Mouse (Mus musculus) skeletal muscle tissue, adult 2 months (tissue): ENCODE measurements around the gene Meis1.

Source experiments
- DNase-seq: peaks from one replicate; pipeline ENCODE4 v3.0.0-alpha.2; 2012; ENCODE audit warnings: low read depth, low spot score

Meis1 gene

GRCm38 (mm10) chr11:18830087-18830486, 188.7 kb downstream of the Meis1 start:
- DNase-seq, result no peak
